Mouse (Mus musculus): ENCODE data around the gene Lurap1.

GRCm38 (mm10) chr4:116169353-116169672 lies 18.2 kb upstream of the Lurap1 start:
- no peak for TF ChIP-seq POLR2A (IDR thresholded peaks at IDR 0.05; ENCODE audit: borderline replicate concordance, extremely low read depth, low read depth, low read length)
- no peak for TF ChIP-seq CTCF (IDR thresholded peaks at IDR 0.05; ENCODE audit: insufficient read depth, low read length)
